Mouse (Mus musculus) erythroblast, adult 5-6 weeks (primary cell): ENCODE data around the gene Abraxas1. TPM values are rescaled to one million over a fixed set of nuclear protein-coding genes. Genes with fewer than 3 reads are reported as not detected.

Source experiments
- ATAC-seq: replicated peaks from 2 replicates; pipeline ENCODE4 v1.8.0; 2016; ENCODE audit warnings: moderate number of reproducible peaks, mild to moderate bottlenecking, moderate TSS enrichment, inconsistent platforms; ENCODE audit not compliant: poor library complexity, low FRiP score, severe bottlenecking
- total RNA-seq, 2 experiments: library from RNA; stranded (forward) in 1 of 2; stranded (reverse) in 1 of 2; fragments of 150-400 nt in 1 of 2; fragments of 200-764, 138-1000 nt in 1 of 2; gene quantifications; 2 replicates each; pipeline versions ENCODE4 v1.2.3 to v1.2.4; 2015 to 2017; ENCODE audit warnings: low replicate concordance in 2 of 2

Abraxas1 gene
- total RNA-seq (2015; ENCODE audit: low replicate concordance) (1.3 and 3.1 TPM in 2 replicates), total RNA-seq (2017; ENCODE audit: low replicate concordance) (10.5 and 12.9 TPM in 2 replicates)

DNA sequence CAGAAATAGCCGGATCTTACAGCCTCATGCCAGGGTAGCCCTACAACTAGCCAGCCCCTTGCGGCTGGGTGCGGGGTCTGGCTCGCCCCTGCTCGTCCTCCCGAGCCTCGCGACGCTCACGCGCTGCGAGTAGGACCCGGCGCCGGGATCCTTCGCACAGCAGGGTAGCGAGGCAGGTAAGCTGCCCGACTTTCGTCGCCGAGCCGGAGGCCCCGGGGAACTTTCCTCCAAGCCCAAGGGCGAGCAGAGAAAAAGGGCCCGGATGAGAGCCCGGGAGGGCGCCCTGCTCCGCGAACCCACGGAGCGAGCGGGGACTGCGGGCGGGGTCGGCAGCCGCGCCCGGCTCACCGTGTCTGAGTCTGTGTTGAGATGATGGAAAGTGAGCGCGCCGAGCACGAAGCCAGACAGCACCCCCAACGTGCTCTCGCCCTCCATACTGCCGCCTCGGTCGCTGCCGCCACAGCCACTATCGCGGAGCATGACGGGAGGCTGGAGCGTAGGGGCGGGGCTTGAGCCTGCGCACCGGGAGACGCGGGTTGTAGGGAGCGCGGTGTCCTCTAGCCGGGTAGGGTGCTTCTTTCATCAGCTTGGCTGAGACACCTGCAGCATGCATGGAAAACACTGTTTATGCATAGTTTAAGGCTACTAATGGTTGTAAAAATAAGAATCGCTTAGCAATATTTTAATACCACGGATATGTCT, at the start of gene Abraxas1:
Gene Abraxas1, minus strand, starts transcription at position 483 of the 702 bp plus-strand sequence.
- peak; percentile 100 for ATAC-seq

DNA sequence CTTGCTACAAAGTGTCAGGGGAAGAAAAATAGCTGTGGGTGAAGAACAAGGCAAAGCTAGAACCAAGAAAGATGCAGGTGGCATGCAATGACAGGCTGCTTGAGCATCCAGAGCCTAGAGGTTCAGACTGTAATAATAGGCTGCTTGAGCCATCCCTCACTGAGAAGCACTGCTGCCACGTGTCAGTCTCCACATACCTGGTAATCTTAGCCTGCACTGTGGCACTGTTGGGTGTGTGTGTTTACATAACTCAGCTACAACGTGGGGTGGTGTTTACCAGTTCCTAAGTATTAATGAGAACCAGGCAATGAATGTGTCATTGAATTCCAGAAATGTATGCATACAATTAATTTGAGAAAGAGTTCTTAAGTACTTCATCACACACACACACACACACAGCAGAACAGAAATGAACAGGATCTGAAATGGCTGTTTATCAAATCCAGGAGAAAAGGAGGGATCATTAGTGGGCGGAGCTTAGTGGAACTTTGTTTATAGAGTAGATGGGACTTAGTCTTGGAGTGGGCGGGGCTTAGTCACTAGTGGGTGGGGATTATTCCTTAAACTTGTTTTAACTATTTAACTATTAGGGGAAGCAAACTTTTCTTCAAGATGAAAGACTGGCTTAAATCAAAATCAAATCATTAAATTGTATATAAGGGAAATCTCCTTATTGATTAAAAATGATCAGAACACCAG, 48.6 kb upstream of the Abraxas1 start:
- no peak for ATAC-seq

DNA sequence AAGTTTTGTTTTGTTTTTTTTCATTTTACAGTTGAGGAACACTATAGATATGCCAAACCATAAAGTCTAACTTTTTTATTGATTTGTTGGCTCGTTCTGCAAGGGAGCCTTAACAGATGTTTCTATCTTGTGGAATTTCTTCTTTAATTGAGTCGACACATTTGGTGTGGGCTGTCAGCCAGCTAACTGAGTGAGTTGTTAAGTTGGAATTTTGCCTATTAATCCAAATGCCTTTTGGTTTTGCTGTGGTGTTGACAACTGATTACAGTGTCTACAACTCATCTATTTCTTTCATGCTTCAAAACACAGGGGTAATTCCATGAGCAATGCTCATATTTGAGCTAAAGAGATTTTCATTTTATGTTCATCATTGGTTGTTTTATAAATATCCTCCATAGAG, 45.4 kb upstream of the Abraxas1 start:
- ATAC-seq: no peak

DNA sequence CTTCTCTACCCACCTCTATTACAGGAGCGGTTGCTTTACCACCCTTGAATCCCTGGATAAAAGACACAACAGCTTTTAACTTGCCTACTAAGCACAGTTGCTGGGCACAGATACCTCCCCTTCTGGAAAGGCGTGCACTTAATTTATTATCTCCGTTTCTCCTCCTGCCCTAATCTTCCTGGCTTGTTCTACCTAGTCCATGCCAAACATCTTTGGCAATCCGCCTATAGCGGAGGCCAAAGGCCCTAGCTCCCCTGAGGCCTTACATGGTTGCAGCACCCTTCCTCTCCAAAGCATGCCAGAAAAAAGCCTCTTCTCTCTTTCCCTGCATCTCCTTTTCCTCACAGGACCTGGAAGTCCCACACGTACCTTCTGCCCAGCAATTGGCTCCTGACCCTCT, 43.7 kb upstream of the Abraxas1 start:
- no peak for ATAC-seq

DNA sequence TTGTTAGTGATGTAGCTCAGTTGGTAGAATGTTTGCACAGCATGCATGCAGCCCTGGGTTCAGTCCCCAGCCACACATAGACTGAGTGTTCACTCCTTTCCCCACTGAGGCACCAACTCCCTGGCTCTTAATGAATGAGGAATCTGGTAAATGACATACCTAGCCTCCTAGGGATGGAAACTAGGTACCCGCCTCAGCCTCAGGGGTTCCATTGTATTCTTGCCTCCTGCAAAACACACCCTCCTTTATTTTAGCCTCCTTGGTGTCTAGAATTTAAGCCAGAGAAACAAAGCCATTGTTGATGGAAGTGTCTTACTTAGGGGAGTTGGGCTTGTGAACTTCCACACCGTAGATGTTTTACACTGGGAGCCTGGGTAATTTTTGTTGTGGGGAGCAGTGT, 42.3 kb upstream of the Abraxas1 start:
- no peak for ATAC-seq

DNA sequence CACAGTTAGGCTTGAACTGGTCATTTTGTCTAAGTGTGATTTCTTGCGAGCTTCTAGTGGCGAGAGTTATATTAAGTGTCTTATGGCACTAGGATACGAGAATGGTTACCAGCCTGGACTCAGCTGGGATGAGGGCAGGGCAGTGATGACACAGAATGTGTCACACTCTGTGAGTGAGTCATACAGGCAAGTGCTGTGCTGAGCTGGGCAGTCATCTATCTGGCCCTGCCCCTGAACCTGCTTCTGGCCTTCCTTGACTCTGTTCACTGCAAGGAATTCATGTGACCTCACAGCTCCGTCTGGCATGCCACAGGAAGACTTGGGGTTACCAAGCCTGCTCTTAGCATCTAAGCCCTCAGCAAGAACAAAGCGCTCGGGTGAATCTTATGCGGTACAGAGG, 41.0 kb upstream of the Abraxas1 start:
- ATAC-seq: no peak

DNA sequence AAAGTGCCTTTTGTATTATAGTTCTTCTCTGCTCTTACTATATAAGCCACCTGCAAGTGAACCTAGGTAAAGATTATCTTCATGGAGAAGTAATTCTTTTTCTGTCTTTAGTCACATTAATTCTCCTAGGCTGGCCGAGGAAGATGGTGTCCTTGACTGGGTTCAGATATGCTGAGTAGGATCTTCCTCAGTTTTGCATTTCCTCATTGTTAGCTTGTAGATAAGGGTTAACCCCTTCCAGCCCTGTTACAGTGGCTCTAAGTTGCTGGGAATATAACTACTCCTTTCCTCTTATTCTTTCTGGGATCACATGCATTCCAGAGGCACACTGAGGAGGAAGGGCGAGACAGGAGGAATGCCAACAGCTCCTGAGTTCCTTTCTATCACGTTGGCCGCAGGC, 40.4 kb upstream of the Abraxas1 start:
- no peak for ATAC-seq

DNA sequence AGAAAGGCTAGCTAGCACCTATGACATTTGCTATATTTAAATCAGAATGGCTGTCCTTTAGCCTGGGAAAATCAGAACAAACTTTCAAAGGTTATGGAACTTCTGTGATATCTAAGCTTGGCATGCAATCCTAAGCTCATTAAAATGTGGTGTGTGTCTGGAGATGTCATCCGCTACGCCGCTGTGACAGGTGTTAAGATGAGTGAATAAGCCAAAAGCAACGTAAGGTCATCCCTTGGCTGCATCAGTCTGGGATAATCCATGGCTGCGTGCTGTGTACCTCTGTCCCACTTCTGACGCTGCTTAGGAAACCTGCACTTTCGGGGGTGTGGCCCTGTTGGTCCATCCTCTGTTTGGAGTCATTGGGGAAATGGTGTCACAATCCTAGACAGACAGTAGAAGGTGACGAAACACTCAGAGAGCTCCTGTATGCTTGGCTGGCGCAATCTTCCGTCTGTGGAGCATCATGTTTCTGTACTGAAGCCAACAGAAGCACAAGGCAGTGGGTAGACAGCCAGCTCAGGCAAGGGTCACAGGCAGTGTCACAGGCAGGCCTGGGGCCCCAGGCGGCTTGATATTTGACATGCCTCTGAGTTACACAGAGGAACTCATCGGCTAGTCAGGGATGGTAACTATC, 39.8 kb upstream of the Abraxas1 start:
- ATAC-seq: no peak

DNA sequence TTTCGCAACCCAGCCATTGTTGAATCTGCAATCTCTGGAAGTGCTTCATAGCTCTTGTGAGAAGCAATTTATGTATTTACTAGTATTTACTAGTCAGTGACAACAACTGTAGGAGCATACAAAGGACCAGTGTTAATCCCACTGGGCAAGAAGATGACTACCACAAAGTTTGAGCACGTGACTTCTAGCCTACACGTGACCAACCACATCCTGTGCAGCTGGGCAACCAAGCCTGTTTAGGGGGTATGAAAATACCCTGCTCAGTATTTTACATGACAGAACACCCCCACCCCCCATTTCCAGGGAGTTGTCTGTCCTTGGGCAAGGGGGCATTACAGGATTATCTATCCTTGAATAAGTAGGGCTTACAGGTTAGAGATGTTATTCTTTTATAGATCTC, 35.8 kb upstream of the Abraxas1 start:
- no peak for ATAC-seq

DNA sequence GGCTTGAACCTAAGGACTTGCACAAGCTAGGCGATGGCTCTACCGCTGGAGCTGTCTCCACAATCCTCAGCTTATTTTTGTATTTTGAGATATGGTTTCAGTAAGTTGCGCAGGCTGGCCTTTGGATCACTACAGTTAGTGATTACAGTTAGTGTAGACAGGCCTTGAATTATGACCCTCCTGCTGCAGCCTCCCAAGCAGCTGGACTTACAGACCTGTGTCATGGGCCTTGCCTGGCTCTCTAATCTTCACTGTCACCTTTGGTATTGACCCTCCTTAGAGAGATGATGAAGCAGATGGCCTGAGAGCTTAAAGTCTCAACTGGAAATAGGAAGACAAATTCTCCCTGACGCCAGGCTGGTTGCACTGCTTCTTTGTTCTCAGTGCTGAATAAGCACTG, 33.2 kb upstream of the Abraxas1 start:
- ATAC-seq: no peak

DNA sequence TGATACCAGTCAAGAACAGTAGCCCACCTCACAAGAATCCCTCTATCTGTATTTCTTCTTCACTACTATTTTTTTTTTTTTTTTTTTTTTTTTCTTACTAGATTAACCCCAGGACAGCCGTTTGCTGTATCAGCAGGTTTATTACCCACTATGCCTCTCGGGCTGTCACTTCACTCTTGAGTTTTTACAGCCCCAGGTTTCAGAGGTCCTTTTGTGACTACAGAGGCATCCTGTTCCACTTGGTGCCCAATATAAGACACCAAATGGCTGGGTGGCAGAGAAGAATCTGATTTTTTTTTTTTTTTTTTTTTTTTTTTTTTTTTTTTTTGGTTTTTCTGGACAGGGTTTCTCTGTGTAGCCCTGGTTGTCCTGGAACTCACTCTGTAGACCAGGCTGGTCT, 26.4 kb upstream of the Abraxas1 start:
- ATAC-seq: no peak

DNA sequence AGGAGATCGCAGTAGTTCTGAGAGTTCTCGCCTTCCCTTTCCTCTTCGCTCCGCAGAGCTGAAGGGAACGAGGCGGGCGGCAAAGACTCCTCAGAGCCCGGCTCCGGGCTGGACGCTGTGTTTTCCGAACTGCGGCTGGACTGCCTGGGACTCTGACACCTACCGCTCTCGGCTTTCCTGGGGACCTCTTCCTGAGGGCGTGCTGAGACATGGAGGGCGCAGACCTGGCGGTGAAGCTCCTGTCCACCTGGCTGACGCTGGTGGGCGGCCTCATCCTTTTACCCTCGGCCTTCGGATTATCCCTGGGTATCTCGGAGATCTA, 25.8 kb upstream of the Abraxas1 start:
- no peak for ATAC-seq

DNA sequence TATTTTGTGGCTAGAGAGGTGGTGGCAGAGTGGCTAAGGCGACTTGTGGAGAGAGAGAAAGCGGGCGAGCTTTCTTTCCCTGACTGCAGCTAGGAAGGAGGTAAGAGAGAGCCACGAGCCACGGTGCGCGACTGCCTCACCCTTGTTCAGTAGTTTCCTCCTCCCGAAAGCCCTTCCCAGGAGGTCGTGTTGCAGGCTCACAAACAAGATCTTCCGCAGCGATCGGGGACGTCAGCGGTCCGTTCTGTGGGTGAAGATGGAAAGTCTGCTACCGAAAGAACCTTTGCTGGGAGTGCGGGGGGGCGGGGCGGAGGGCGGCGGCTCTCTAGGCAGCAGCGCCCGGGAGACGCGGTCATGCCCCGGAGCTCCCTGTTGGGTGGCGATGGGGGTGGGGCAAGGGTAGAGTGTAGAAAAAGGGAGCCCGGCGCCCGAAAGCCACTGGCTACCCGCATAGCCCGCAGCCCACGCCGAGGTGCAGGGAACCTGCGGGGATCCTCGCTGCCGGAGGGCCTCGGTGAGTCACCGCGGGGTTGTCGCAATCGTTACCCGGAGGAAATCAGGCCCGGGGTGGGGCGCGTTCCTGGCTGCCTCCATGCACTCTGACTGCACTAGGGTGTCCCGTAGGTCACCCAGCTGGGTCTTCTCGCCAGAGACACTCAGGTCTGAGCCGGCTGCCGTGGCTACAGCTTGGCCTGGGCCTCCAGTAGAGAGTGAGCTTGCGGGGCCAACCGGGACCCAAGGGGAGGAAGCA, 25.3 kb upstream of the Abraxas1 start:
- no peak for ATAC-seq

DNA sequence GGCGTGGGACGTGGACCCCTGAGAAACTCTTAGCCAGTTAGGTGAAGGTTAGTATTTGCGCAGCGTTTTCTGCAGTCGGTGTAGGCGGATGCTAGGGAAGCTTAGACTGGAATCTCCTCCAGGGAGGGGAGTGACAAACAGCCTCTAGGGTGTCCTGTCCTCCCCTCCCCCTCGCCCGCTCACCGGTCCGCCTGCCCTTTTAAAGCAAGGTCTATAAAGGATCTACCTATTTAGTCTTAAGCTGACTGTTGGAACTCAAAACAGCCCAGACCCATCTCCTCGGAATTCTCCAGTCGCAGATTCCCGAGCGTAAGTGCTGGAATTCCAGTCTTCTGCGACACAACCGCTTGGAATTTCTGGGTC, 24.7 kb upstream of the Abraxas1 start, which contains the start of gene Gpat3:
Gene Gpat3, plus strand, starts transcription at position 229 of the 363 bp plus-strand sequence.
- ATAC-seq: no peak

DNA sequence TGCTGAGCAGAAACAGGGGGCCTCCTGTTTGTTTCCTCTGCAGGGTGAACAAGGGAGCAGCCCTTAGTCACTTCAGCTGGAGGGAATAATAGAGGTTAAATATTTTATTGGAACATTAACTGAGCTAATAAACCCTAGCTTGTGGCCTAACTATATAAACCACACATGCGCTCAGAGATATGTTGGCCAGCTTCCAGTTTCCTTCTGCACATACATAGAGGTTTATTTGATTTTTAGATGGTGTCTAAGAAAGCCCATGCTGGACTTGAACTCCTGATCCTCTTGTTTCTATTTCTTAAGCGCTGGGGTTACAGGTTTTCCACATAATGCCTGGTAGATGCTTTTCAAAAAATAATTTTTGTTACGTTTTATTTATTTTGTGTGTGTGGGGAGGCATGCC, 23.7 kb upstream of the Abraxas1 start:
- no peak for ATAC-seq

DNA sequence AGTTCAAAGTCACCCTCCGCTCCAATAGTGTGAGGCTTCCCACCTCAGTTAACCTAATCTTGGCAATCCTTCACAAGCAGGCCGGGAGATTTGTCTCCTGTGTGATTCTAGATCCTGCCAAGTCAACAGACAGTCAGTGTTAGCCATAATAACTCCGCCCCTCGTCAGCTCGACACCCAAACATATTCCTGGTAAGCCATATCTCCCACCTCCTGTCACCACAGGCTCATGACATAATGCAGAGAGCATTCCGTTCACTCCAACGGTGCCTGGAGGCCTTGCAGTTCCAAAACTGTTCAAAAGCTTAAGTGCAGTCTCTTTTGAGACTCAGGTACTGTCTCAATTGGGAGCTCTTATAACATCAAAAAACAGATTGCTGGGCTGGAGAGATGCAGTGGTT, 17.1 kb upstream of the Abraxas1 start:
- ATAC-seq: no peak

DNA sequence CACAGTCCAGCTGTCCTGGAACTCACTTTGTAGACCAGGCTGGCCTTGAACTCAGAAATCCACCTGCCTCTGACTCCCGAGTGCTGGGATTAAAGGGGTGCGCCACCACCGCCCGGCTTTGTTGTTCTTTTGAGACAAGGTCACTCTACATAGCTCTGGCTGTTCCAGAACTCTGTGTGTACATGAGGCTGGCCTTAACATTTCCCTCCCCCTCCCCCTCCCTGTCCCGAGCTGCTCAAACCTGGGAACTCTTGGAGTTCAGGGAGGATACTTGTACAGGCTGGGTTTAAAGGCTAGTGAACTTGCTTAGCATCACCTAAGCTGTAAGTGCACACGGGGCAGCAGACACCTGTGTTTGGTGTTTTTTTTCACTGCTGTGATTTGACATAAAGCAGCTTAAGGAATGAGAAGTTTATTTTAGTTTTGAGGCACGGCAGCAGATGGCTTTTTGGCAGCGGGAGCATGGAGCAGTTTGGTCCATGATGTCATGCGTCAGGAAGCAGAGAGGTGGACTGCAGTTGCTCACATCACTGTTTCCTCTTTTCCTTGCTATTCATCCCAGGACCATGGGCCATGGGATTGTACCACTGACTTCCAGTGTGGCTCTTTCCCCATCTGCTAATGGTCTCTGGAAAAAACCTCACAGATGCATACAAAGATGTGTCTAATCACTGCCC, 15.2 kb upstream of the Abraxas1 start:
- no peak for ATAC-seq

DNA sequence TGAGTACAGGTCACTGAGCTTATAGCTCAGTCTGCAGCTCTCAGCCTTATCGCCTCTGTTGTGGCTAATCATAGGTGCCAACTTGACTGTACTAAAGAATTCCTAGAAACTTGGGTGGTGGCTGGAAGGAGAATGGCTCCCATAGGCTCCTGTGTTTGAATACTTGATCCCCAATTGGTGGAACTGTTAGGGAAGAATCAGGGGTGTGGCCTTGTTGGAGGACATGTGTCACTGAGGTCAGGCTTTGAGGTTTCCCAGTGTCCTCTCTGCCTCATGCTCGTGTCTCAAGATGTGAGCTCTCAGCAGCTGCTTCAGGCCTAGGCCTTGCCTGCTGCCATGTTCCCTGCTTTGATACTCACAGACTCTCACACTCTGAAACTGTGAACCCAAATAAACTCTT, 13.1 kb upstream of the Abraxas1 start:
- no peak for ATAC-seq

DNA sequence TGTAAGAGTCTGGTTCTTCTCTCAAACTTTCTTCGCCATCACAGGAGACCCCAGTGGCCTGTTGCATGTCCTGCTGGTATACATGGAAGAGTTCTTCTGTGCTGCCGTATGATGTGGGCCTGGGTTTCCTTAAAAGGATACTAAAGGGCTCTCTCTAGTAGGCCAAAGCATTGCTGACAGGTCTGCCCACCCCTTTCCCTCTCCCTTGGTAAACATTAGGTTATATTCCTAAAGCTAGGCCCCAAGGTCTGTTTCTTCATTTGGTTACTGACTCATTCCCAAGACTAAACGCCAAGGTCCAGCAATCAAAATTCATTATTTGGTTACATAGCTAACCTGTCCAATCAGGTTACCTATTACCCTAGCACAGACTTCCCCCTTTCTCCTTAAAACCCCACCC, 11.9 kb upstream of the Abraxas1 start:
- no peak for ATAC-seq

DNA sequence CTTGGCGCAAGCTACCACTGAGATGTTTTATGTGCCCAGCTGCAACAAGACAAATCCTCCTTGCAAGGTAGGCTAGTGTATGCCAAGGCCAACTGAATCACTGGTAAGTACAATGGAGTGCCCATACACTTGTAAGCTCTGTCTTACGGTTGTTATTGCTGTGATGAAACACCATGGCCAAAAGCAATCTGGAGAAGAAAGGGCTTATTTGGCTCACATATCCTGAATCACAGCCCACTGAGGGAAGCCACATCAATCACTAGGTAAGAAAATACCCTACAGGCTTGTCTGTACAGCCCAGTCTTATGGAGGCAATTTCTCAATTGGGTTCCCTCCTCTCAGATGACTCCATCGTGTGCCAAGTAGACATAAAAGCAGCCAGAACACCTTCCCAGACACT, 7.9 kb upstream of the Abraxas1 start:
- no peak for ATAC-seq
